Mouse (Mus musculus): ENCODE data around the gene Kcnq4.

Gene Kcnq4

GRCm38 (mm10) chr4:120668551-120668950, 79.9 kb downstream of the Kcnq4 start:
- peak; percentile 56 for DNase-seq

GRCm38 (mm10) chr4:120667555-120667954, 80.9 kb downstream of the Kcnq4 start:
- DNase-seq = no peak

GRCm38 (mm10) chr4:120667045-120667501, 81.3 kb downstream of the Kcnq4 start:
- DNase-seq = peak; percentile 65

- peak; percentile 96 for DNase-seq
Measured at GRCm38 (mm10) chr4:120666358-120667024, 81.9 kb downstream of the Kcnq4 start, which contains the start of gene Cited4. TSS of gene Cited4 (plus strand) at chr4:120666572.

- DNase-seq = peak; percentile 52
Measured at GRCm38 (mm10) chr4:120665782-120666181, 82.6 kb downstream of the Kcnq4 start.

- DNase-seq = no peak
Measured at GRCm38 (mm10) chr4:120665144-120665700, 83.2 kb downstream of the Kcnq4 start.

- DNase-seq = no peak
Measured at GRCm38 (mm10) chr4:120664601-120665000, 83.8 kb downstream of the Kcnq4 start.

GRCm38 (mm10) chr4:120660485-120660884, 87.9 kb downstream of the Kcnq4 start:
- no peak for DNase-seq

- no peak for DNase-seq
Measured at GRCm38 (mm10) chr4:120655898-120656297, 92.5 kb downstream of the Kcnq4 start.

- peak; percentile 46 for DNase-seq
Measured at GRCm38 (mm10) chr4:120650208-120650592, 98.2 kb downstream of the Kcnq4 start.

GRCm38 (mm10) chr4:120649369-120650207, 98.8 kb downstream of the Kcnq4 start:
- peak; percentile 58 for DNase-seq

All from cerebellum, adult 9-10 months (tissue).